20 mouse cellular contexts compared by ENCODE assay signal in the genomic region with DNA sequence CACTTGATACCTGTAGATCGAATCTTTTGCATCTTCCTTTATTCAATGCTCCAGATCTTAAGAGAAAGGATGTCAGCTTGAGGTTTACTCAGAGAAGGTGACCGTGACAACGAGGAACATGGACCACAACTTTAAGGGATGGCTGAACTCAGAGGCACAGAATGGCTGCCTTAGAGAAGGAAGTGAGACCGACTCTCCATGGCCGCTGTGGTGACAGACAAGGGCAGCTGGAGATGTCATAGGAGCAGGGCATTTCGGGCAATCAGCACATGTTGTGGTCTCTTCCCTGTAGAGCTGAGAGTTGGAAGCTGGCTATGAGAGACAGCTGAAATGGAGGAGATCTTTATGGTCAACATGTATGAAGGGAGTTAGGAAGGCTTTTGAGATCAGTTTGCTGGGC. TPM values are rescaled to one million over a fixed set of nuclear protein-coding genes. Genes with fewer than 3 reads are reported as not detected.
DNase-seq lines count a peak whose midpoint lies in the region; ATAC-seq and TF ChIP-seq lines count a peak whose summit lies in the region.
"Had no signal": no experiment of that assay in that cellular context is flagged by ENCODE, and none has a peak within 500 bp of the region (broad histone marks: within the 10 kb centered on the region; RNA-seq: fewer than 3 reads in every experiment).

No protein-coding gene starts in this region.

- H3K9me3 ChIP-seq in limb, embryonic 14.5 days (ENCODE audit: control insufficient read depth, low read length) = no peaks in the 10 kb centered on the region
- no peaks in the 10 kb centered on the region for H3K9me3 ChIP-seq in limb, embryonic 10.5 days (replicated peaks)
- H3K9me3 ChIP-seq: embryonic facial prominence, embryonic 13.5 days; embryonic facial prominence, embryonic 15.5 days; forebrain, embryonic 10.5 days; forebrain, embryonic 12.5 days; G1E had no signal

- no peak overlapping the region for H3K9ac ChIP-seq in limb, embryonic 14.5 days (ENCODE audit: low read depth, low read length, severe bottlenecking)
- H3K9ac ChIP-seq: embryonic facial prominence, embryonic 13.5 days; embryonic facial prominence, embryonic 15.5 days; forebrain, embryonic 12.5 days had no signal

- H3K27ac ChIP-seq in limb, embryonic 14.5 days (replicated peaks; ENCODE audit: low read depth, low read length) = no peak overlapping the region
- no peak overlapping the region for H3K27ac ChIP-seq in limb, embryonic 10.5 days
- H3K27ac ChIP-seq: embryonic facial prominence, embryonic 13.5 days; embryonic facial prominence, embryonic 15.5 days; forebrain, embryonic 10.5 days; forebrain, embryonic 12.5 days had no signal

- 82% methylated on average over 6 of the region's 6 CpGs for WGBS in limb, embryonic 14.5 days
- WGBS in limb, embryonic 10.5 days = 90% methylated on average over 6 of the region's 6 CpGs

- H3K36me3 ChIP-seq in limb, embryonic 14.5 days (ENCODE audit: control insufficient read depth, insufficient read depth, low read length) = no peaks in the 10 kb centered on the region
- H3K36me3 ChIP-seq in limb, embryonic 10.5 days = no peaks in the 10 kb centered on the region
- H3K36me3 ChIP-seq: embryonic facial prominence, embryonic 13.5 days; embryonic facial prominence, embryonic 15.5 days; forebrain, embryonic 10.5 days; forebrain, embryonic 12.5 days; G1E had no signal

- no peak overlapping the region for H3K4me2 ChIP-seq in limb, embryonic 14.5 days (replicated peaks; ENCODE audit: low read depth, low read length, severe bottlenecking)
- H3K4me2 ChIP-seq: embryonic facial prominence, embryonic 13.5 days; embryonic facial prominence, embryonic 15.5 days; forebrain, embryonic 12.5 days had no signal

- DNase-seq in limb, embryonic 14.5 days (ENCODE audit: low spot score) = no peak
- DNase-seq in limb, embryonic 10.5 days (ENCODE audit: low spot score) = no peak
- no peak for DNase-seq in cerebellum, adult 8-10 months
- no peak for DNase-seq in urinary bladder, postnatal 36 days (ENCODE audit: low spot score in 2 of 2)

- no peak for TF ChIP-seq POLR2A in limb, embryonic 14.5 days (IDR thresholded peaks at IDR 0.05; ENCODE audit: borderline replicate concordance, extremely low read depth, insufficient read depth, insufficient read length)

- H3K4me3 ChIP-seq in limb, embryonic 14.5 days (replicated peaks; ENCODE audit: low read length) = no peak overlapping the region
- no peak overlapping the region for H3K4me3 ChIP-seq in limb, embryonic 10.5 days
- H3K4me3 ChIP-seq: embryonic facial prominence, embryonic 13.5 days; embryonic facial prominence, embryonic 15.5 days; erythroblast, embryonic 14.5 days; forebrain, embryonic 10.5 days; forebrain, embryonic 12.5 days had no signal

- no peaks in the 10 kb centered on the region for H3K4me1 ChIP-seq in limb, embryonic 14.5 days (ENCODE audit: control insufficient read depth, insufficient read depth, low read length)
- no peaks in the 10 kb centered on the region for H3K4me1 ChIP-seq in limb, embryonic 10.5 days
- H3K4me1 ChIP-seq: embryonic facial prominence, embryonic 13.5 days; forebrain, embryonic 10.5 days; forebrain, embryonic 12.5 days had no signal

- ATAC-seq in limb, embryonic 14.5 days (ENCODE audit: low FRiP score, low read depth) = peak; percentile 23; the same call in 1 of the 2 replicates
- ATAC-seq in granulocyte monocyte progenitor cell, adult 5-6 weeks (replicated peaks; ENCODE audit: poor library complexity, severe bottlenecking) = peak; percentile 47; the same call in 1 of the 2 replicates

- H3K27me3 ChIP-seq in limb, embryonic 14.5 days (ENCODE audit: control insufficient read depth, insufficient read depth, low read length) = 0 out of 2 replicates have a peak, but pooled peaks cover 5% of the 10 kb centered on the region
- H3K27me3 ChIP-seq in limb, embryonic 10.5 days (ENCODE audit: low read depth, poor library complexity, severe bottlenecking) = peaks cover 4% of the 10 kb centered on the region; the same call in 1 of the 2 replicates
- H3K27me3 ChIP-seq: embryonic facial prominence, embryonic 15.5 days; Patski had no signal

RNA-seq across cellular contexts. Expression of gene Tnnt2, which starts 28.7 kb away (rescaled TPM):
- polyA plus RNA-seq in limb, embryonic 14.5 days (2012; rRNA removed) = 44.5 and 108 TPM in 2 replicates
- 78.3 and 104 TPM in 2 replicates for polyA plus RNA-seq in limb, embryonic 14.5 days (2014; fragmentation: Nextera tagmentation; extraction: Ambion mirVana)
- 2.1 and 4.0 TPM in 2 replicates for polyA plus RNA-seq in limb, embryonic 10.5 days (2016; fragmentation: Nextera tagmentation; extraction: Ambion mirVana)
- total RNA-seq in granulocyte monocyte progenitor cell, adult 5-6 weeks (2014; fragmentation: Nextera tagmentation) = not detected in 2 replicates
- not detected in 2 replicates for total RNA-seq in granulocyte monocyte progenitor cell, adult 5-6 weeks (2017)
- total RNA-seq: common myeloid progenitor, adult 5-6 weeks had no signal
- polyA plus RNA-seq: erythroblast, embryonic 14.5 days; G1E had no signal

RNA-seq across cellular contexts. Expression of gene Lad1, which starts 46.4 kb away (rescaled TPM):
- 10.9 and 12.2 TPM in 2 replicates for polyA plus RNA-seq in limb, embryonic 14.5 days (2012; rRNA removed)
- polyA plus RNA-seq in limb, embryonic 14.5 days (2014; fragmentation: Nextera tagmentation; extraction: Ambion mirVana) = 20.9 and 25.9 TPM in 2 replicates
- 5.1 and 6.0 TPM in 2 replicates for polyA plus RNA-seq in limb, embryonic 10.5 days (2016; fragmentation: Nextera tagmentation; extraction: Ambion mirVana)
- not detected in 2 replicates for total RNA-seq in granulocyte monocyte progenitor cell, adult 5-6 weeks (2014; fragmentation: Nextera tagmentation)
- not detected in 2 replicates for total RNA-seq in granulocyte monocyte progenitor cell, adult 5-6 weeks (2017)
- total RNA-seq: adrenal gland, postnatal 14 days; adrenal gland, postnatal 36 days; CH12.LX; common myeloid progenitor, adult 5-6 weeks had no signal
- polyA plus RNA-seq: erythroblast, embryonic 14.5 days; G1E had no signal

RNA-seq across cellular contexts. Expression of gene Pkp1, which starts 54.2 kb away (rescaled TPM):
- 36.0 and 41.5 TPM in 2 replicates for polyA plus RNA-seq in limb, embryonic 14.5 days (2012; rRNA removed)
- polyA plus RNA-seq in limb, embryonic 14.5 days (2014; fragmentation: Nextera tagmentation; extraction: Ambion mirVana) = 25.5 and 31.2 TPM in 2 replicates
- polyA plus RNA-seq in limb, embryonic 10.5 days (2016; fragmentation: Nextera tagmentation; extraction: Ambion mirVana) = 0.30 and 0.63 TPM in 2 replicates
- total RNA-seq in granulocyte monocyte progenitor cell, adult 5-6 weeks (2014; fragmentation: Nextera tagmentation) = not detected in 2 replicates
- total RNA-seq in granulocyte monocyte progenitor cell, adult 5-6 weeks (2017) = not detected in 2 replicates
- total RNA-seq: adrenal gland, adult 18-20 months; adrenal gland, postnatal 14 days; adrenal gland, postnatal 36 days; CH12.LX; common myeloid progenitor, adult 5-6 weeks had no signal
- polyA plus RNA-seq: activated CD4-positive, CD25-positive, alpha-beta regulatory T cell, adult 4 months; CD4-positive, CD25-positive, alpha-beta regulatory T cell, adult 4 months; erythroblast, embryonic 14.5 days; forebrain, embryonic 14.5 days; G1E had no signal

Comparison
In these comparisons a context has a peak if more than half of its experiments do, and no peak if none do; other contexts are left out.
1. RNA of gene Pkp1, which starts 54.2 kb away (polyA plus RNA-seq): 25.5 to 41.5 TPM in limb, embryonic 14.5 days; 0.30 to 0.63 TPM in limb, embryonic 10.5 days; every median in the first group is over 10 times any median in the second.